Mouse (Mus musculus): ENCODE data around the gene Urah. TPM values are rescaled to one million over a fixed set of nuclear protein-coding genes. Genes with fewer than 3 reads are reported as not detected.

The Urah gene
- not detected for polyA plus RNA-seq (2017; shearing (Covaris generic))

DNA sequence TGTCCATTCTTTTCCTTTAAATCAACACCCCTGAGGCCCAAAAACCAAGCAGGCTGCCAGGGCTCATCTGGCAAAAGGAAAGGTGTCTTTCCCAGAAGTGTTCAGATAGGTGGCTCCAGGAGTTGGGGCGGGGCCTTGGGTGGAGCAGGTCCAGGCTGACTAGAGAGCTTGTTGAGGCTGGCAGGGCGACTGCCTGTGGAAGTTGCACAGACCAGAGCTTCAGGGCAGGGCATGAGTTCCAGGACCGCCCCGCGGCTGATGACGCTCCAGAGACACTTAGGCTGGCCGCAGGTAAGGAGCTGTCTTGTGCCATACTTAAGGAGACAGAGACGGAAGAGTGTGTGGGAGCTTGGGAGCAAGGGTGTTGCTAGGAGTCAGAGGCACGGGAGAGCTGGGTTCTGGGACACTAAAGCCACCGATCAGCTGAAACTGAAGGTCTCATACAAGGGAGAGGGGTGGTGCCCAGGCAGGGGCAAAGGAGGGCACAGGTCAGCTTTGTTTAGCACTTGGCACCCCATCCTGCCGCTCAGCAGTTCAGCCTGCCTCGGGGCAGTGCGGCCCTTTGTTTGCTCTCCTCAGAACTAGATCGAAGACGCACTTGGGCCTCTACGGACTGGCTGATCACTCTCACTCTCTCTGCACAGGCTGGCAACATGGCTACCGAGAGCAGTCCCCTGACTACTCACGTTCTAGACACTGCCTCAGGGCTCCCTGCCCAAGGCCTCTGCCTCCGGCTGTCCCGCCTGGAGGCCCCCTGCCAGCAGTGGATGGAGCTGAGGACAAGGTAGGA is at the start of gene Urah:
TSS of gene Urah (plus strand) at position 51 of the 790 bp plus-strand sequence.

GRCm38 (mm10) chr7:140787406-140788052 is 47.3 kb upstream of the Urah start, which contains the start of gene Syce1:
Syce1 (minus strand) TSS chr7:140787852.

DNA sequence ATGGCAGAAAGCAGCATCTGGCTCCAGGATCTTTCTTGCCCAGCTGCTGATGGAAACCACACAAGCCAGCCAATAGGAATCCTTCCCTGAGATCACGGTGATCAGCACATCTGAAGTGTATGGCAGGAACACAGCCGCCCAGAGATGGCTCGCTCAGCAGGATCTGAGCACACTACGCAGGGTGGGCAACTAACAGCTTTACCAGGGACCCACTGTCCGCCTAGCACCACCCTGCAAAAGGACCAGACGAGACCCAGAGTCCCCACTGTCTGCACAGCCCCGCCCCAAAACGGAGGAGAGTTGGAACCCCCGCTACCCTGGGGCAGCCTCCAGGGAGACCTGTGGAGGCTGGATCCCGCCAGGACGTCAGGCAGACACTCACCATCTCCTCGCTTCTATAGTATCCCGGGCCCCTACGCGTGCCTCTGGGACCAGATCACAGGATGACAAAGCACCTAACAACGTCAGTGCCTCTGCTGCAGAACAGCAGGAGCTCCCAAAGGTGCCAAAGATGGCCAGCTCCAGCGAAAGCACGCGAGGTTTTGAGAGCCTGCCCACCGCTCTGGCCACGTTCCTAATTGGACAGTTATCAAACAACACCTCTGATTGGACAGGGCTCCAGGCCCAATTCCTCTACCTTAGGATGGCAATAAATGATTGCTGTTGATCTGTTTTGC is 13.0 kb upstream of the Urah start, which contains the start of gene Zfp941:
TSS of gene Zfp941 (minus strand) at position 526 of the 677 bp plus-strand sequence.

GRCm38 (mm10) chr7:140844905-140845665 is 10.3 kb downstream of the Urah start, which contains the start of gene Scgb1c1:
Scgb1c1 (plus strand) TSS chr7:140845547.

GRCm38 (mm10) chr7:140847755-140848580 is 13.2 kb downstream of the Urah start, which contains the start of gene Odf3:
Odf3 (plus strand) TSS chr7:140847805.

GRCm38 (mm10) chr7:140855860-140856784 is 21.3 kb downstream of the Urah start, which contains the start of gene Gm45785:
Gm45785 (minus strand) TSS chr7:140856331.

DNA sequence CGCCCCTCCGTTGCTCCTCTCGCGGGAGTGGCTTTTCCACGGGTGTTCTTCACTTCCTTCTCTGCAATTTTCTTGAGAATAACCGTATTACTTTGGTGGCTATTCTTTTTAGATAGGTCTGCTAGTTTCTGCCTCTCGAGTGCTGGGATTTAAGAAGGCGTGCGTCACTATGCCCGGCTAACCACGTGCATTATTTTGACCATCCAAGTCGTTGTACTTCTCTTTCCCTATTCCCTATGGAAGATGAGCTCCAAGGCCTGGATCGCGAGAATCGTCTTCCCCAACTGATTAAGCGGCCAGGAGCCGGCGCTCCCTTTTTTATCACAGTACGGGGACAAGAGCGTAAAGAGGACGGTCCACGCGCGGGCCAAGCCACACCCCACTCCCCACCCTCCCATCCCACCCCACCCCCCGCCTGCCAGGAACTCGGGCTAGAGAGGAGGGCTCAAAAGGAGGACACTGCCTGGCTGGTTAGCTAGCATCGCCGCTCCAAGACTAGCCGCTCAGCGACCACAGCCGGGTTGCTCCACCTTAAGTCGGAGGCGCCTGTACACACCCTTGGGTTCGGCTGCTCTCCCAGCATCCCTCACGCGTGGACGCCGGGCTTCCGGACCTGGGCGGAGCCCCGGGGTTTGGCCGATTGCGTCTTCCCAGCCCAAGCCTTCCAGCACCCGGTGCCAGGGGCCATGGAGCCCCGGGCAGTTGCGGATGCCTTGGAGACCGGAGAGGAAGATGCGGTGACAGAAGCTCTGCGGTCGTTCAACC is 22.1 kb downstream of the Urah start, which contains the start of gene Ric8a:
TSS of gene Ric8a (plus strand) at position 173 of the 765 bp plus-strand sequence.

DNA sequence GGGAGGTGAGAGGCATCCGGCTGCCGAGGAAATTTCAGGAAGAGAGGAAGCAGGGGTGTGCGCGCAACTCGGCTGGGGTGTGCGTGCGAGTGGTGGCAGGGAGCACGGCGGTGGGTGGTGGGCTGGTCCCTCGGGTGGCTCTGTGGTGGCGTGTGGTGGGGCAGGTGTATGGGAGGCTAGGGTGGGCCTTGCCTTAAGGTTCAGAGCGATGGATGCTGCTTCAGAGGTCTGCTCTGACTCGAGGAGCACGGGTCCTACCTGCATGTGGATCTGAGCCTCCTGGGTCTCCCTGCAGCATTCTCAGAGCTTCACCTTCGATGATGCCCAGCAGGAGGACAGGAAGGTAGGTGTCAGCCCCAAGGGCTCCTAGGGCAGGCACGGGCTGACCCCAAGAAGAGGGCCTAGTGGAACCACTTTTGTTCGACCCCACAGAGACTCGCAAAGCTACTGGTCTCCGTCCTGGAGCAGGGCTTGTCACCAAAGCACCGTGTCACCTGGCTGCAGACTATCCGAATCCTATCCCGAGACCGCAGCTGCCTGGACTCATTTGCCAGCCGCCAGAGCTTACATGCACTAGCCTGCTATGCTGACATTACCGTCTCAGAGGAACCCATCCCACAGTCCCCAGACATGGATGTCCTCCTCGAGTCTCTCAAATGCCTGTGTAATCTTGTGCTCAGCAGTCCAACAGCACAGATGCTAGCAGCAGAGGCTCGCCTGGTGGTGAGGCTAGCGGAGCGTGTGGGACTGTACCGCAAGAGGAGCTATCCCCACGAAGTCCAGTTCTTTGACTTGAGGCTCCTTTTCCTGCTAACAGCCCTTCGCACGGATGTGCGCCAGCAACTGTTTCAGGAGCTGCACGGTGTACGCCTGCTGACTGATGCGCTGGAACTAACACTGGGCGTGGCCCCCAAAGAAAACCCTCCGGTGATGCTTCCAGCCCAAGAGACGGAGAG is 23.0 kb downstream of the Urah start, which contains the start of gene Bet1l:
TSS of gene Bet1l (minus strand) at position 28 of the 956 bp plus-strand sequence.

DNA sequence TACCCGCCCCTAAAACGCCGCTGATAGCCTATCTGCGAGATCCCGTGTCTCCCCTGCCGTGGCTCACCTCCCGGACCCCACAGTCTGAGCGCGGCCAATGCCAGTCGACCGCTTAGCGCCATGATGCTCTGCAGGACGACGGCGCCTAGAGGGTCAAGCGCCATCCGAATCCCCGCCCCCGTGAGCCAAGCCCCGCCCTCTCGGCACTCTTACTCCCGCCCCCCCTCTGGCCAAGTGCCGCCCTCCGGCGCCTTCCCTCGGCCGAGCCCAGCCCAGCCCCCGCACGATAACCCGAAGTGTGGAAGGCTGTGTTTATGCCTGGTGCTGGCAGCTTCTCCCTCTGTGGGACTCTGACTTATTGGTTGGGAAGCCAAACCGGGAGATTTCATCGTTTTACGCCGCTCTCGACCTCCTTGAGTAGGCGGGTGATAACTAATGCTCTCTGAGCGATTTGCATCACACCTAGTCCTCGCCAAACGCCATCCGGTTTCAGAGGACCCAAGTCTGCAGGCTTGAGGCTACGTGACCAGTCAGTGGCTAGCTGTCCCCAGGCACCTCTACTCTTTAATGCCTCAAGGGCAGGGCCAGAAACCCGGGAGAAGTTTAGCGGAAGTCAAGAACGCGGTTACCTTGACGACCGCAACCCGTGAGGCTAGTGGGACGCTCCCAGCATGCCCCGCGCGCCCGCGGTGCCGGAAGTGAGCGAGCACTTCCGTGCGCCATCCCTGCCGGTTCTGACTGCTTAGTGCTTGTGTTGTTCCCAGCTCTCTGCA is 47.1 kb downstream of the Urah start, which contains the start of the genes Psmd13 and Sirt3:
TSS of gene Psmd13 (plus strand) at position 273 of the 773 bp plus-strand sequence.
TSS of gene Sirt3 (minus strand) at position 614 of the 773 bp plus-strand sequence.

Other genes with a start within 250 kb of the Urah start
- gene Olfr46, start 233.7 kb upstream of the Urah start, polyA plus RNA-seq (2017; shearing (Covaris generic)), result 0.04 TPM
- gene Olfr61, start 206.0 kb upstream of the Urah start, polyA plus RNA-seq (2017; shearing (Covaris generic)), result not detected
- gene Olfr53, start 188.6 kb upstream of the Urah start, polyA plus RNA-seq (2017; shearing (Covaris generic)), result not detected
- 0.05 TPM for gene Olfr539, start 175.1 kb upstream of the Urah start, polyA plus RNA-seq (2017; shearing (Covaris generic))
- 0.07 TPM for gene Olfr45, start 153.1 kb upstream of the Urah start, polyA plus RNA-seq (2017; shearing (Covaris generic))
- not detected for gene Olfr541, start 137.8 kb upstream of the Urah start, polyA plus RNA-seq (2017; shearing (Covaris generic))
- not detected for gene Cyp2e1, start 71.3 kb upstream of the Urah start, polyA plus RNA-seq (2017; shearing (Covaris generic))
- 0.84 TPM for gene Syce1, start 47.2 kb upstream of the Urah start, polyA plus RNA-seq (2017; shearing (Covaris generic))
- 0.20 TPM for gene Zfp941, start 12.8 kb upstream of the Urah start, polyA plus RNA-seq (2017; shearing (Covaris generic))
- not detected for gene Scgb1c1, start 10.5 kb downstream of the Urah start, polyA plus RNA-seq (2017; shearing (Covaris generic))
- 0.16 TPM for gene Odf3, start 12.8 kb downstream of the Urah start, polyA plus RNA-seq (2017; shearing (Covaris generic))
- gene Gm45785, start 21.3 kb downstream of the Urah start, polyA plus RNA-seq (2017; shearing (Covaris generic)), result not detected
- 134 TPM for gene Ric8a, start 21.9 kb downstream of the Urah start, polyA plus RNA-seq (2017; shearing (Covaris generic))
- gene Bet1l, start 22.6 kb downstream of the Urah start, polyA plus RNA-seq (2017; shearing (Covaris generic)), result 43.1 TPM
- gene Psmd13, start 47.0 kb downstream of the Urah start, polyA plus RNA-seq (2017; shearing (Covaris generic)), result 199 TPM
- gene Sirt3, start 47.3 kb downstream of the Urah start, polyA plus RNA-seq (2017; shearing (Covaris generic)), result 8.4 TPM
- gene Cox8b, start 65.4 kb downstream of the Urah start, polyA plus RNA-seq (2017; shearing (Covaris generic)), result not detected
- not detected for gene Nlrp6, start 85.9 kb downstream of the Urah start, polyA plus RNA-seq (2017; shearing (Covaris generic))
- 34.4 TPM for gene Pgghg, start 106.4 kb downstream of the Urah start, polyA plus RNA-seq (2017; shearing (Covaris generic))
- gene Ifitm5, start 115.3 kb downstream of the Urah start, polyA plus RNA-seq (2017; shearing (Covaris generic)), result 0.48 TPM
- gene Gm45717, start 120.9 kb downstream of the Urah start, polyA plus RNA-seq (2017; shearing (Covaris generic)), result not detected
- 16.6 TPM for gene Ifitm2, start 121.0 kb downstream of the Urah start, polyA plus RNA-seq (2017; shearing (Covaris generic))
- not detected for gene Ifitm1, start 132.2 kb downstream of the Urah start, polyA plus RNA-seq (2017; shearing (Covaris generic))
- gene Ifitm3, start 175.8 kb downstream of the Urah start, polyA plus RNA-seq (2017; shearing (Covaris generic)), result 8.0 TPM
- 0.28 TPM for gene Ifitm6, start 182.9 kb downstream of the Urah start, polyA plus RNA-seq (2017; shearing (Covaris generic))
- not detected for gene Gm17387, start 194.1 kb downstream of the Urah start, polyA plus RNA-seq (2017; shearing (Covaris generic))
- 10.0 TPM for gene B4galnt4, start 226.1 kb downstream of the Urah start, polyA plus RNA-seq (2017; shearing (Covaris generic))
- gene Pkp3, start 243.2 kb downstream of the Urah start, polyA plus RNA-seq (2017; shearing (Covaris generic)), result 286 TPM